Mouse (Mus musculus): ENCODE measurements around the gene Slc16a3. TPM values are rescaled to one million over a fixed set of nuclear protein-coding genes. Genes with fewer than 3 reads are reported as not detected.

Slc16a3 gene
- polyA plus RNA-seq, 1 experiment = 8.0 TPM

DNA sequence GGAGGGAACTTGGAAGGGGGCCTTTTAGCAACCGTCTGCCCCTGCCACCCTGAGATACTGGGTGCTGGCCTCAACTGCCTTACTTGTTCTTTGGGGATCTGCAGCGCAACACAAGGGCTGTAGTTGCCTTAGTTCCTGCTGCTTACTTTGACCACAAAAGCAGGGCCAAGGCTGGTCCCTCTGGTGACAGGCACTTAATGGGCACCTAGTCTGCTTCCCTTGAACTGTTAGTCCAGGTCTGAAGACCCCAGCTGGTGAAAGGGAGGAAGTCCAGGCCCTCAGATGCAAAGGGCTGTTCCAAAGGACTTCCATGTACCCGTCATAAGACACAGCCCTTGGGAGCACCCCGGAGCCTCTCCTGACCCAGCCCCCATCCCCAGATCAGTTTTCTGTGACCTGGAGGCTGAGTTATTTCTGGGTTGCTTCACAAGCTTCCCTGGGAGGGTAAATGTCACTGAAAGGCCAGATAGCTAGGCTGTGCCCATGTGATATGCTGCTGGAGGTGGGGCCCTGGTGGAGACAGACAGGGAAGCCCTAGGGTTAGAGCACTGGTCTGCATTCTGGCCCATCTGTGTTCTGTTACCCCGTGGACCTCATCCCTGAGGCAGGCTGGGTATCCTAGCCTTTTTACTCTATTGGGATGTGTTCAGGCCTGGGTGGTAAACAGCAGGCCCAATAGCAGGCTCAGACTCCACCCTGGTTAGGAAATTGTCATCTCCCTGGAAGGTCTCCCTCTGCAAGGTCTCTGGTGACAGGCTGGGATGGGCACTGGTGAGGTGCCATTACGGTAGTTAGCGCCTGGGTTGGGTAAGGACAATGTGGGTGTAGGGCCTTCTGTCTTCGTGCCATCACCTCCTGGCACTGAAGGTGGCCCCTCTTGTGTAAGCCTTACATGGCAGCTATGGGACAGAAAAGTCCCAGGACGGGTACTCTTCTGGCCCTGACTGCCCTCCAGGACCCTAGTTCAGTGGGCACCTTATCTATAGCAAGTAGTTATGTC lies 3.8 kb downstream of the Slc16a3 start:
- H3K4me1 ChIP-seq (replicated peaks; ENCODE audit: control insufficient read depth, insufficient read depth, low read length) = peaks cover 25% of the 10 kb centered on the region
- TF ChIP-seq POLR2A (IDR thresholded peaks at IDR 0.05; ENCODE audit: control insufficient read depth, extremely low read depth, insufficient read depth, low read length, poor library complexity) (no peak), CTCF (IDR thresholded peaks at IDR 0.05; ENCODE audit: borderline replicate concordance, control insufficient read depth, extremely low read depth, insufficient read depth, low read length, poor library complexity) (no peak)
- 94% methylated on average over 9 of the region's 9 CpGs for WGBS
- H3K27ac ChIP-seq (ENCODE audit: control insufficient read depth, insufficient read depth, low read length) = no peak overlapping the region
- no peaks in the 10 kb centered on the region for H3K36me3 ChIP-seq (ENCODE audit: control insufficient read depth, insufficient read depth, low read length)
- H3K4me3 ChIP-seq (ENCODE audit: control insufficient read depth, insufficient read depth, low read length) = no peak overlapping the region
- no peak for DNase-seq
- no peaks in the 10 kb centered on the region; the same call in 1 of the 2 replicates for H3K27me3 ChIP-seq (ENCODE audit: control insufficient read depth, insufficient read depth, low read length)

DNA sequence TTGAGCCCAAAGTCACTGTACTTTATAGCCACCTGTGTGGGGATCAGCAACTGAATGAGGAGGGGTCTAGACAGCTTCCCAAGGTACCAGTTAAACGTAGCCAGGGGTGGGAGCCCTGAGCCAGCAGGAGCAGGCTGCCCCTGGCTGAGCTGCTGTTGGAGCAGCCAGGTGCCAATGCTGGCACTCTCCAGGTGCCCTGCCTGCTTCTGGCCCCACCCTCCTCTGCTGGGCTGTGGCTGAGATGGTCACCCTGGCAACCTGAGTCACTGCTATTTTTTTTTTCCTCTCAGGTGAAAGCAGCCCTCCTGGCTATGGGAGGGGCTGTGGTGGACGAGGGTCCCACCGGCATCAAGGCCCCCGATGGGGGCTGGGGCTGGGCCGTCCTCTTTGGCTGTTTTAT lies 6.7 kb downstream of the Slc16a3 start:
- peaks cover 23% of the 10 kb centered on the region for H3K4me1 ChIP-seq (replicated peaks; ENCODE audit: control insufficient read depth, insufficient read depth, low read length)
- TF ChIP-seq CTCF (IDR thresholded peaks at IDR 0.05; ENCODE audit: borderline replicate concordance, control insufficient read depth, extremely low read depth, insufficient read depth, low read length, poor library complexity) (no peak), POLR2A (IDR thresholded peaks at IDR 0.05; ENCODE audit: control insufficient read depth, extremely low read depth, insufficient read depth, low read length, poor library complexity) (no peak)
- DNase-seq = no peak
- H3K27ac ChIP-seq (ENCODE audit: control insufficient read depth, insufficient read depth, low read length) = no peak overlapping the region
- H3K4me3 ChIP-seq (ENCODE audit: control insufficient read depth, insufficient read depth, low read length) = no peak overlapping the region
- H3K27me3 ChIP-seq (ENCODE audit: control insufficient read depth, insufficient read depth, low read length) = no peaks in the 10 kb centered on the region
- no peaks in the 10 kb centered on the region for H3K36me3 ChIP-seq (ENCODE audit: control insufficient read depth, insufficient read depth, low read length)
- WGBS = 94% methylated on average over 5 of the region's 5 CpGs

DNA sequence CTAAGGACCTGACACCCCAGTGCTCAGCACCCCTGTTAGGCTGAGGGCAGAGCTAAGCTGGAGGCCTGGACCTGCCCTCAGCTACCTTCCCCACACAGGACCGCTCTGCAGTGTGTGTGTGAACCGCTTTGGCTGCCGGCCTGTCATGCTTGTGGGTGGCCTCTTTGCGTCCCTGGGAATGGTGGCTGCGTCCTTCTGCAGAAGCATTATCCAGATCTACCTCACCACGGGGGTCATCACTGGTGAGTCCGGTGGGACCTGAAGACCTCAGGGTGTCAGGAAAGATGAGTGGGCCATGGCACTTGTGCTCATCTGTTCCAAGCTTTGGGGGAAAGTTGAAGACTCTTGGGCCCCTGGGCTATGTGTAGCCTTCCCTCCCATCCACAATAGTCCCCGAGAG lies 7.4 kb downstream of the Slc16a3 start:
- 98% methylated on average over 8 of the region's 8 CpGs for WGBS
- Histone ChIP-seq H3K36me3 (ENCODE audit: control insufficient read depth, insufficient read depth, low read length) (no peaks in the 10 kb centered on the region), H3K4me3 (ENCODE audit: control insufficient read depth, insufficient read depth, low read length) (no peak overlapping the region), H3K27me3 (ENCODE audit: control insufficient read depth, insufficient read depth, low read length) (no peaks in the 10 kb centered on the region), H3K4me1 (replicated peaks; ENCODE audit: control insufficient read depth, insufficient read depth, low read length) (peaks cover 18% of the 10 kb centered on the region), H3K27ac (ENCODE audit: control insufficient read depth, insufficient read depth, low read length) (no peak overlapping the region)
- DNase-seq = no peak
- TF ChIP-seq POLR2A (IDR thresholded peaks at IDR 0.05; ENCODE audit: control insufficient read depth, extremely low read depth, insufficient read depth, low read length, poor library complexity) = no peak
- no peak for TF ChIP-seq CTCF (IDR thresholded peaks at IDR 0.05; ENCODE audit: borderline replicate concordance, control insufficient read depth, extremely low read depth, insufficient read depth, low read length, poor library complexity)

DNA sequence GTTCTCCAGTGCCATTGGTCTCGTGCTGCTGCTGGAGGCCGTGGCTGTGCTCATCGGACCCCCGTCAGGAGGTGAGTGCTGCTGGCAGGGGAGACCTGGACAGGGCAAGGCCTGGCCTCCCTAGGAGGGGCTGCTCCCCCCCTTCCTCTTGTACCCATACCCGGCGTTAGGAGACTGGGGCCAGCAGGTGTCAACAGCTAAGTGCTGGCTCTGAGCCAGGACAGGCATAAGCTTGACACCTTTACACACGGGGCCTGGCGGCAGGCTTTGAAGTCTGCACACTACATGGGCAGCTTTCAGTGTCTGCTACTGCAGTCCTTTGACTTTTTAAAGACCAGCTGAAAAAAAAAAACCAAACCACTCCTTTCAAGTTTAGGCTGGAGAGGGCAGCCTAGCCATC lies 8.8 kb downstream of the Slc16a3 start:
- TF ChIP-seq CTCF (IDR thresholded peaks at IDR 0.05; ENCODE audit: borderline replicate concordance, control insufficient read depth, extremely low read depth, insufficient read depth, low read length, poor library complexity) = no peak
- no peak for TF ChIP-seq POLR2A (IDR thresholded peaks at IDR 0.05; ENCODE audit: control insufficient read depth, extremely low read depth, insufficient read depth, low read length, poor library complexity)
- no peak overlapping the region for H3K4me3 ChIP-seq (ENCODE audit: control insufficient read depth, insufficient read depth, low read length)
- 74% methylated on average over 8 of the region's 8 CpGs for WGBS
- peaks cover 7% of the 10 kb centered on the region for H3K36me3 ChIP-seq (ENCODE audit: control insufficient read depth, insufficient read depth, low read length)
- no peak overlapping the region for H3K27ac ChIP-seq (ENCODE audit: control insufficient read depth, insufficient read depth, low read length)
- no peaks in the 10 kb centered on the region for H3K27me3 ChIP-seq (ENCODE audit: control insufficient read depth, insufficient read depth, low read length)
- DNase-seq = no peak
- peaks cover 13% of the 10 kb centered on the region for H3K4me1 ChIP-seq (replicated peaks; ENCODE audit: control insufficient read depth, insufficient read depth, low read length)

DNA sequence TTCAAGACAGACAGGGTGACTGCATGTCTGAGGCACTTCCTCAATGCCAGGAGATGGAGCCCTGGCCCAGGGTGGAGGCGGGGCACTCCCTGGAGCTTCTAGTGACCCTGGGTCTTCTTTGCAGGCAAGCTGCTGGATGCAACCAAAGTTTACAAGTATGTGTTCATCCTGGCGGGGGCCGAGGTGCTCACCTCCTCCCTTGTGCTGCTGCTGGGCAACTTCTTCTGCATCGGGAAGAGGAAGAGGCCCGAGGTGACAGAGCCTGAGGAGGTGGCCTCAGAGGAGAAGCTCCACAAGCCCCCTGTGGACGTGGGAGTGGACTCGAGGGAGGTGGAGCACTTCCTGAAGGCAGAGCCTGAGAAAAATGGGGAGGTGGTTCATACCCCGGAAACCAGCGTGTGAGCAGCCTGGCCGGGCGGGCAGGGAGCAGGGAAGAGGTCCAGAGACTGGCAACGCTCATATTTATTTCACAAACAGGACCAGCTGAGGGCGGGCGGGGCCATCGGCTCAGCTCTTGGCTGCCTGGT lies 9.5 kb downstream of the Slc16a3 start:
- Histone ChIP-seq H3K4me3 (ENCODE audit: control insufficient read depth, insufficient read depth, low read length) (no peak overlapping the region), H3K36me3 (ENCODE audit: control insufficient read depth, insufficient read depth, low read length) (peaks cover 13% of the 10 kb centered on the region), H3K27ac (ENCODE audit: control insufficient read depth, insufficient read depth, low read length) (no peak overlapping the region), H3K4me1 (replicated peaks; ENCODE audit: control insufficient read depth, insufficient read depth, low read length) (peaks cover 13% of the 10 kb centered on the region), H3K27me3 (ENCODE audit: control insufficient read depth, insufficient read depth, low read length) (no peaks in the 10 kb centered on the region)
- WGBS = 73% methylated on average over 15 of the region's 15 CpGs
- TF ChIP-seq CTCF (IDR thresholded peaks at IDR 0.05; ENCODE audit: borderline replicate concordance, control insufficient read depth, extremely low read depth, insufficient read depth, low read length, poor library complexity) (no peak), POLR2A (IDR thresholded peaks at IDR 0.05; ENCODE audit: control insufficient read depth, extremely low read depth, insufficient read depth, low read length, poor library complexity) (no peak)
- no peak for DNase-seq

DNA sequence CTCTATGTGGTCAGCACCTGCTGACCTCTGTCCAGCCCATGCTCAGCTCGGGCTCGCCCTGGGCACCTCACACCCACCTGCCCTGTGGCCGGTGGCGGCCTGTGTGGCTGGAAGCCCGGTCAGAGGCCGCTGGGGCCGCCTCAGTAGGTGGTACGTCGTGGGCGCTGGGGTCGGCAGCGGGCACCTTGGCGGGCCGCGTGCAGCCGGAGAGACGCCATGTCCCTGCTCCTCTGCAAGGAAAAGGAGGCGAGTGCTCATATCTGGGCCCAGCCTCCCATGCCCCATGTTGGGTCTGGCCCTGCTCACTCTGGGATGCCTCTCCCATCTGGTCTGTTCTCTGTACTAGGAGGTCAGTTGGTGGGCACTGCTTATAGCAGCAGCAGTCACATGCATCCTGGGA lies 10.8 kb downstream of the Slc16a3 start:
- no peak for DNase-seq
- H3K36me3 ChIP-seq (ENCODE audit: control insufficient read depth, insufficient read depth, low read length) = peaks cover 24% of the 10 kb centered on the region
- no peak overlapping the region for H3K4me3 ChIP-seq (ENCODE audit: control insufficient read depth, insufficient read depth, low read length)
- H3K4me1 ChIP-seq (replicated peaks; ENCODE audit: control insufficient read depth, insufficient read depth, low read length) = peaks cover 13% of the 10 kb centered on the region
- H3K27me3 ChIP-seq (ENCODE audit: control insufficient read depth, insufficient read depth, low read length) = no peaks in the 10 kb centered on the region
- no peak for TF ChIP-seq POLR2A (IDR thresholded peaks at IDR 0.05; ENCODE audit: control insufficient read depth, extremely low read depth, insufficient read depth, low read length, poor library complexity)
- no peak for TF ChIP-seq CTCF (IDR thresholded peaks at IDR 0.05; ENCODE audit: borderline replicate concordance, control insufficient read depth, extremely low read depth, insufficient read depth, low read length, poor library complexity)
- whole genome bisulfite sequencing = 96% methylated on average over 18 of the region's 18 CpGs
- H3K27ac ChIP-seq (ENCODE audit: control insufficient read depth, insufficient read depth, low read length) = no peak overlapping the region
